Mouse (Mus musculus): ENCODE measurements around the gene Trafd1. TPM values are rescaled to one million over a fixed set of nuclear protein-coding genes. Genes with fewer than 3 reads are reported as not detected.

The Trafd1 gene
- polyA plus RNA-seq, 2 experiments = 17.1 to 18.4 TPM

DNA sequence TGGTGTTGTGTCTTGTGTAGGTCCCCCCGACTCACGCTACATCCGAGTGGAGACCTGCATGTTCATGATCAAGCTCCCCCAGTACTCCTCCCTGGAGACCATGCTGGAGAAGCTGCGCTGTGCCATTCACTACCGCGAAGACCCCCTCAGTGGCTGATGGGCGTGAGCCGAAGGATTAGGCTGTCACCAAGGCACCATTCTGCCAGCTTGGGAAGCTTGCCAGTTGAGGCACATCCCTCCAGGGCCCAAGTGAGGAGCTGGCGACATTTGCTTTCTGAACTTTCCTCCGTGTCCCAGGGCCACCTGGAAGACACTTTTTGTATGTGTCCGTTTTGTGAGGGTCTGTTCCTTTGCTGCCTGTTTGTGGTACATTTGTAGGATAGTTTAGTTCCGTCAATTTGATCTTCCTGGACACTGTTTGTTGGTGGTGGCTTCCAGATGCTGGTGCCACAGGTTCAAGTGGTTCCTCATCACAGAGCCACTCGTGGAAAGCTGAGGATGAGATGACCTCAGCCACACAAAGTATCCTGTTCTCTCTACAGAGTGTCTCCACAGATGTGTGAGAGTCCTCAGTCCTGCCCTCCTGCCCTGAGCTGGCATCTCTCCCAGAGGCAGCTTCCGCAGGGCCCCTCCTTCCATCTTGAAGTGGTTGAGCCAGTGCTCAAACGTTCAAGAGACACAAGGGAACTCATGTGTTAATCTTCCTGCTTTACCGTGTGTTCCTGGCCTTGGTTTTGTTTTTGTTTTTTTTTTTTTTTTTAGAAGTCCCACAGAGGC lies 18.8 kb downstream of the Trafd1 start:
- Histone ChIP-seq H3K4me3 (ENCODE audit: insufficient read depth in 1 of 2, low read depth in 2 of 2, low read length in 2 of 2) (no peak overlapping the region), H3K9me3 (ENCODE audit: control insufficient read depth, low read length) (no peaks in the 10 kb centered on the region), H3K27me3 (ENCODE audit: control insufficient read depth, insufficient read depth, low read length) (no peaks in the 10 kb centered on the region), H3K4me2 (ENCODE audit: low read depth) (no peak overlapping the region), H3K27ac (no peak overlapping the region), H3K36me3 (replicated peaks; ENCODE audit: control insufficient read depth, insufficient read depth, low read depth) (peaks cover 79% of the 10 kb centered on the region), H3K4me1 (replicated peaks; ENCODE audit: control insufficient read depth in 2 of 2, insufficient read depth in 2 of 2, low read length in 1 of 2) (no peaks in the 10 kb centered on the region), H3K9ac (replicated peaks) (no peak overlapping the region)
- no peak for ATAC-seq (ENCODE audit: insufficient read depth)
- 79% methylated on average over 16 of the region's 16 CpGs for WGBS (ENCODE audit: insufficient replicate concordance)
- no peak for TF ChIP-seq EP300 (IDR thresholded peaks at IDR 0.05; ENCODE audit: low read depth)
- no peak for TF ChIP-seq CTCF (IDR thresholded peaks at IDR 0.05; ENCODE audit: low read depth)
- DNase-seq (ENCODE audit: low read depth in 3 of 3, low spot score in 3 of 3) = no peak

GRCm38 (mm10) chr5:121363441-121363840 lies 22.0 kb downstream of the Trafd1 start:
- no peaks in the 10 kb centered on the region for H3K9me3 ChIP-seq (ENCODE audit: control insufficient read depth, low read length)
- no peaks in the 10 kb centered on the region for H3K27me3 ChIP-seq (ENCODE audit: control insufficient read depth, insufficient read depth, low read length)
- no peak overlapping the region for H3K9ac ChIP-seq (replicated peaks)
- ATAC-seq (ENCODE audit: insufficient read depth) (no peak), DNase-seq (ENCODE audit: low read depth in 3 of 3, low spot score in 3 of 3) (no peak)
- 82% methylated on average over 7 of the region's 7 CpGs for WGBS (ENCODE audit: insufficient replicate concordance)
- peaks cover 100% of the 10 kb centered on the region for H3K36me3 ChIP-seq (replicated peaks; ENCODE audit: control insufficient read depth, insufficient read depth, low read depth)
- TF ChIP-seq CTCF (IDR thresholded peaks at IDR 0.05; ENCODE audit: low read depth) = no peak
- no peak for TF ChIP-seq EP300 (IDR thresholded peaks at IDR 0.05; ENCODE audit: low read depth)
- no peak overlapping the region for H3K4me2 ChIP-seq (ENCODE audit: low read depth)
- no peaks in the 10 kb centered on the region for H3K4me1 ChIP-seq (replicated peaks; ENCODE audit: control insufficient read depth in 2 of 2, insufficient read depth in 2 of 2, low read length in 1 of 2)
- no peak overlapping the region for H3K4me3 ChIP-seq (ENCODE audit: insufficient read depth in 1 of 2, low read depth in 2 of 2, low read length in 2 of 2)
- H3K27ac ChIP-seq = no peak overlapping the region

- Histone ChIP-seq H3K9me3 (ENCODE audit: control insufficient read depth, low read length) (no peaks in the 10 kb centered on the region), H3K4me3 (ENCODE audit: insufficient read depth in 1 of 2, low read depth in 2 of 2, low read length in 2 of 2) (no peak overlapping the region)
Measured at GRCm38 (mm10) chr5:121361696-121362095, 23.7 kb downstream of the Trafd1 start.

GRCm38 (mm10) chr5:121359229-121359628 lies 26.2 kb downstream of the Trafd1 start:
- H3K4me1 ChIP-seq (replicated peaks; ENCODE audit: control insufficient read depth in 2 of 2, insufficient read depth in 2 of 2, low read length in 1 of 2) = no peaks in the 10 kb centered on the region
- H3K36me3 ChIP-seq (replicated peaks; ENCODE audit: control insufficient read depth, insufficient read depth, low read depth) = peaks cover 100% of the 10 kb centered on the region
- no peak overlapping the region for H3K27ac ChIP-seq
- no peak overlapping the region for H3K9ac ChIP-seq (replicated peaks)
- 75% methylated on average over 9 of the region's 9 CpGs for WGBS (ENCODE audit: insufficient replicate concordance)
- ATAC-seq (ENCODE audit: insufficient read depth) (no peak), DNase-seq (ENCODE audit: low read depth in 3 of 3, low spot score in 3 of 3) (no peak)
- TF ChIP-seq CTCF (IDR thresholded peaks at IDR 0.05; ENCODE audit: low read depth) (no peak), EP300 (IDR thresholded peaks at IDR 0.05; ENCODE audit: low read depth) (no peak)
- no peak overlapping the region for H3K4me3 ChIP-seq (ENCODE audit: insufficient read depth in 1 of 2, low read depth in 2 of 2, low read length in 2 of 2)
- H3K4me2 ChIP-seq (ENCODE audit: low read depth) = no peak overlapping the region
- no peaks in the 10 kb centered on the region for H3K9me3 ChIP-seq (ENCODE audit: control insufficient read depth, low read length)
- no peaks in the 10 kb centered on the region for H3K27me3 ChIP-seq (ENCODE audit: control insufficient read depth, insufficient read depth, low read length)

More at GRCm38 (mm10) chr5:121361696-121362095, 23.7 kb downstream of the Trafd1 start:
- Histone ChIP-seq H3K4me2 (ENCODE audit: low read depth) (no peak overlapping the region), H3K4me1 (replicated peaks; ENCODE audit: control insufficient read depth in 2 of 2, insufficient read depth in 2 of 2, low read length in 1 of 2) (no peaks in the 10 kb centered on the region), H3K27ac (no peak overlapping the region), H3K36me3 (replicated peaks; ENCODE audit: control insufficient read depth, insufficient read depth, low read depth) (peaks cover 100% of the 10 kb centered on the region), H3K27me3 (ENCODE audit: control insufficient read depth, insufficient read depth, low read length) (no peaks in the 10 kb centered on the region), H3K9ac (replicated peaks) (no peak overlapping the region)
- DNase-seq (ENCODE audit: low read depth in 3 of 3, low spot score in 3 of 3) (no peak), ATAC-seq (ENCODE audit: insufficient read depth) (no peak)
- TF ChIP-seq CTCF (IDR thresholded peaks at IDR 0.05; ENCODE audit: low read depth) (no peak), EP300 (IDR thresholded peaks at IDR 0.05; ENCODE audit: low read depth) (no peak)
- WGBS (ENCODE audit: insufficient replicate concordance) = 83% methylated on average over 5 of the region's 5 CpGs

DNA sequence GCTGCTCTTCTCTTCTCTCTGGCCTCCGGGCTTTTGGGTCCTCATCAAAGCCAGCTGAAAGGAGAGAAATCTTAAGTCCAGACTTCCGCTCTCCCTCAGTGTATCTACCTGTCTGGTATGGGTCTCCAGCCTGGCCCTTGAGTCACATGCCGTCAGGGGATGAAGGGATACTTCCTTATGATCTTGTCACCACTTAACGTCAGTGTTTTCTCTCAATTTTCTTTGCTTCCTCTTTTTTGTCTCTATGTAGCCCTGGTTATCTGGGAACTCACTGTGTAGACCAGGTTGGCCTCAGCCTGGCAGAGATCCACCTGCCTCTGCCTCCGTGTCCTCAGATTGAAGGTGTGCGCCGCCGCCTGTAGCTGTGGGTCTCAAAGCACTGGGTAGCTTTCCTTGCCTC lies 41.4 kb downstream of the Trafd1 start:
- H3K36me3 ChIP-seq (replicated peaks; ENCODE audit: control insufficient read depth, insufficient read depth, low read depth) = peaks cover 92% of the 10 kb centered on the region
- no peak for TF ChIP-seq EP300 (IDR thresholded peaks at IDR 0.05; ENCODE audit: low read depth)
- TF ChIP-seq CTCF (IDR thresholded peaks at IDR 0.05; ENCODE audit: low read depth) = no peak

More for the DNA sequence above, 41.4 kb downstream of the Trafd1 start:
- Histone ChIP-seq H3K4me1 (replicated peaks; ENCODE audit: control insufficient read depth in 2 of 2, insufficient read depth in 2 of 2, low read length in 1 of 2) (no peaks in the 10 kb centered on the region), H3K27me3 (ENCODE audit: control insufficient read depth, insufficient read depth, low read length) (no peaks in the 10 kb centered on the region), H3K27ac (no peak overlapping the region), H3K9ac (replicated peaks) (no peak overlapping the region), H3K4me2 (ENCODE audit: low read depth) (no peak overlapping the region), H3K4me3 (ENCODE audit: insufficient read depth in 1 of 2, low read depth in 2 of 2, low read length in 2 of 2) (no peak overlapping the region), H3K9me3 (ENCODE audit: control insufficient read depth, low read length) (no peaks in the 10 kb centered on the region)
- DNase-seq (ENCODE audit: low read depth in 3 of 3, low spot score in 3 of 3) (no peak), ATAC-seq (ENCODE audit: insufficient read depth) (no peak)
- 81% methylated on average over 8 of the region's 8 CpGs for WGBS (ENCODE audit: insufficient replicate concordance)

Data from liver, embryonic 14.5 days (tissue).